Mouse (Mus musculus) myocyte (in vitro differentiated cells): ENCODE data around the gene Efhd2.

Source experiments
- POLR2A ChIP-seq: IDR thresholded peaks from one replicate; pipeline ENCODE4 v1.6.1; 2011; ENCODE audit warnings: low read depth, mild to moderate bottlenecking, control low read depth, moderate library complexity; ENCODE audit not compliant: insufficient read length
- SRF ChIP-seq: IDR thresholded peaks from one replicate; pipeline ENCODE4 v1.6.1; 2011; ENCODE audit warnings: low read depth; ENCODE audit not compliant: control insufficient read depth, insufficient read length
- TCF3 ChIP-seq: IDR thresholded peaks from one replicate; pipeline ENCODE4 v1.6.1; 2011; ENCODE audit warnings: low read depth, control low read depth; ENCODE audit not compliant: insufficient read length

DNA sequence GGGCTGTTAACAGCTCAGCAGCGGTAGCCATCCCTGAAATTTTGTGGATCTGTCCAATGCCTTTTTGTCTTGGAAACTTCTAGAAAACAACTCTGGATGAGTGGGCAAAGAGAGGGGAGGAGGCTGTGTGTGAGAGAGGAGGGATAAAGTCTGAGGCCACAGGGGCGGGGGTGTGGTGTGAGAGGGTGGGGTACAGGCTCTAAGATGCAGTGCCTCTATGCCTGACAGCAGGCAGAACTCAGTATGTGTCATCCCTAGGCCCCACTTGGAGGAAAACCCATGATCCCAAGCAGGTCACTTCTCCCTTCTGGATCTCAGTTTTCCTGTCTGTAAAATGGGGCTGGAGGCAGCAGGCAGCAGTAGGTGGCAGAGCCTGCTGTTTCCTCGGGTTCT, 3.4 kb downstream of the Efhd2 start:
- TF ChIP-seq TCF3: no peak
- TF ChIP-seq POLR2A: no peak
- no peak for TF ChIP-seq SRF
